8 mouse cellular contexts compared by ENCODE assay signal in genomic region chr9:65191389-65191754, GRCm38 (mm10). TPM values are rescaled to one million over a fixed set of nuclear protein-coding genes. Genes with fewer than 3 reads are reported as not detected.
A peak's percentile ranks its signal among the peaks of the same experiment; 100 is the strongest.
DNase-seq lines count a peak whose midpoint lies in the region; ATAC-seq and TF ChIP-seq lines count a peak whose summit lies in the region.
"Had no signal": no experiment of that assay in that cellular context is flagged by ENCODE, and none has a peak within 500 bp of the region (broad histone marks: within the 10 kb centered on the region; RNA-seq: fewer than 3 reads in every experiment).

No protein-coding gene starts in this region.

- H3K4me3 ChIP-seq in brown adipose tissue, adult 24 weeks (ENCODE audit: insufficient read depth, low read depth, low read length) = no peak overlapping the region
- no peak overlapping the region for H3K4me3 ChIP-seq in embryonic facial prominence, embryonic 12.5 days
- no peak overlapping the region for H3K4me3 ChIP-seq in liver, postnatal 0 days (ENCODE audit: low read depth, low read length)
- H3K4me3 ChIP-seq: liver, embryonic 15.5 days had no signal

- DNase-seq in kidney, adult 9 months = peak; percentile 55
- no peak for DNase-seq in kidney, adult 11 months
- DNase-seq in liver, postnatal 0 days = no peak
- no peak for DNase-seq in frontal cortex, postnatal 10 days (ENCODE audit: low spot score in 2 of 2)
- DNase-seq in right cerebral cortex, postnatal 10 days (ENCODE audit: low spot score in 2 of 2) = no peak

- no peak overlapping the region for H3K4me2 ChIP-seq in embryonic facial prominence, embryonic 12.5 days (replicated peaks)
- no peak overlapping the region for H3K4me2 ChIP-seq in liver, postnatal 0 days (ENCODE audit: low read depth, low read length)
- H3K4me2 ChIP-seq: liver, embryonic 15.5 days had no signal

- no peak for TF ChIP-seq CTCF in liver, postnatal 0 days (IDR thresholded peaks at IDR 0.05; ENCODE audit: low read depth)

- H3K27ac ChIP-seq in brown adipose tissue, adult 24 weeks (replicated peaks; ENCODE audit: low read depth, low read length) = peak overlapping the region; percentile 50; the same call in 1 of the 2 replicates
- peak overlapping the region; percentile 12; the same call in 1 of the 2 replicates for H3K27ac ChIP-seq in embryonic facial prominence, embryonic 12.5 days
- H3K27ac ChIP-seq in liver, postnatal 0 days (ENCODE audit: low read depth) = 0 out of 2 replicates have a peak overlapping the region, but pooled peaks have one; percentile 7
- H3K27ac ChIP-seq: liver, embryonic 15.5 days had no signal

- H3K9ac ChIP-seq in embryonic facial prominence, embryonic 12.5 days = no peak overlapping the region
- H3K9ac ChIP-seq in liver, postnatal 0 days (replicated peaks) = no peak overlapping the region
- H3K9ac ChIP-seq: liver, embryonic 15.5 days had no signal

- WGBS in embryonic facial prominence, embryonic 12.5 days = 14% methylated on average over 2 of the region's 2 CpGs
- WGBS in liver, postnatal 0 days (ENCODE audit: insufficient replicate concordance) = 54% methylated on average over 2 of the region's 2 CpGs

- no peaks in the 10 kb centered on the region for H3K36me3 ChIP-seq in embryonic facial prominence, embryonic 12.5 days
- no peaks in the 10 kb centered on the region for H3K36me3 ChIP-seq in liver, postnatal 0 days (replicated peaks; ENCODE audit: insufficient read depth, low read length)
- H3K36me3 ChIP-seq: liver, embryonic 15.5 days had no signal

- no peak for TF ChIP-seq EP300 in liver, postnatal 0 days (IDR thresholded peaks at IDR 0.05; ENCODE audit: low read depth)

- no peaks in the 10 kb centered on the region for H3K9me3 ChIP-seq in embryonic facial prominence, embryonic 12.5 days
- H3K9me3 ChIP-seq in liver, postnatal 0 days (ENCODE audit: low read length) = no peaks in the 10 kb centered on the region
- H3K9me3 ChIP-seq: liver, embryonic 15.5 days had no signal

- H3K27me3 ChIP-seq in embryonic facial prominence, embryonic 12.5 days = no peaks in the 10 kb centered on the region
- no peaks in the 10 kb centered on the region for H3K27me3 ChIP-seq in liver, postnatal 0 days (ENCODE audit: insufficient read depth, low read length)
- H3K27me3 ChIP-seq: liver, embryonic 15.5 days had no signal

- ATAC-seq in embryonic facial prominence, embryonic 12.5 days (ENCODE audit: insufficient number of reproducible peaks, insufficient read depth, low FRiP score, low TSS enrichment) = no peak
- no peak for ATAC-seq in liver, postnatal 0 days

- peaks cover 30% of the 10 kb centered on the region for H3K4me1 ChIP-seq in brown adipose tissue, adult 24 weeks (ENCODE audit: control insufficient read depth, insufficient read depth, insufficient read length, low read length)
- peaks cover 29% of the 10 kb centered on the region for H3K4me1 ChIP-seq in embryonic facial prominence, embryonic 12.5 days
- peaks cover 37% of the 10 kb centered on the region for H3K4me1 ChIP-seq in liver, postnatal 0 days (ENCODE audit: insufficient read depth)

RNA-seq across cellular contexts. Expression of gene Parp16, which starts 3.8 kb away (rescaled TPM):
- 11.9 and 16.2 TPM in 2 replicates for polyA plus RNA-seq in brown adipose tissue, adult 24 weeks (2012; ENCODE audit: insufficient read depth, insufficient read length, missing spikeins)
- polyA plus RNA-seq in embryonic facial prominence, embryonic 12.5 days (2016; fragmentation: Nextera tagmentation; extraction: Ambion mirVana) = 7.1 and 7.2 TPM in 2 replicates
- polyA plus RNA-seq in liver, postnatal 0 days (2015; fragmentation: Nextera tagmentation; extraction: Ambion mirVana) = 11.7 and 12.0 TPM in 2 replicates

RNA-seq across cellular contexts. Expression of gene Igdcc3, which starts 50.4 kb away (rescaled TPM):
- not detected in 2 replicates for polyA plus RNA-seq in brown adipose tissue, adult 24 weeks (2012; ENCODE audit: insufficient read depth, insufficient read length, missing spikeins)
- polyA plus RNA-seq in embryonic facial prominence, embryonic 12.5 days (2016; fragmentation: Nextera tagmentation; extraction: Ambion mirVana) = 7.5 and 9.3 TPM in 2 replicates
- polyA plus RNA-seq in liver, postnatal 0 days (2015; fragmentation: Nextera tagmentation; extraction: Ambion mirVana) = not detected in 2 replicates
